Mouse (Mus musculus) CH12.LX (cell line): ENCODE measurements around the gene Cpa1. TPM values are rescaled to one million over a fixed set of nuclear protein-coding genes. Genes with fewer than 3 reads are reported as not detected.

Experiments
- DNase-seq: peaks from one replicate; pipeline ENCODE4 v3.0.0-alpha.2; 2013; ENCODE audit errors: extremely low read depth
- H3K27ac ChIP-seq: 2 replicates; pipeline ENCODE4 v1.5.1; 2012; ENCODE audit warnings: low read depth, mild to moderate bottlenecking, control low read depth, moderate library complexity; ENCODE audit not compliant: insufficient read depth
- H3K27me3 ChIP-seq: replicated peaks from 2 replicates; pipeline ENCODE3; 2012; ENCODE audit warnings: inconsistent platforms
- H3K36me3 ChIP-seq, 2 experiments: replicated peaks in 1 of 2; 2 replicates each; pipeline versions ENCODE3 to v1.6.1; 2012; ENCODE audit warnings: inconsistent platforms in 1 of 2, low read length in 1 of 2, mild to moderate bottlenecking in 1 of 2, mixed read lengths in 1 of 2, moderate library complexity in 1 of 2; ENCODE audit not compliant: control insufficient read depth in 1 of 2, insufficient read depth in 1 of 2
- H3K4me1 ChIP-seq, 2 experiments: 2 replicates each; pipeline ENCODE4 v1.6.1; 2012; ENCODE audit warnings: inconsistent platforms in 1 of 2, moderate library complexity in 1 of 2; ENCODE audit not compliant: insufficient read depth in 2 of 2, control insufficient read depth in 1 of 2
- H3K4me2 ChIP-seq: 2 replicates; pipeline ENCODE4 v1.6.1; 2012; ENCODE audit warnings: low read depth, mild to moderate bottlenecking, control low read depth; ENCODE audit not compliant: poor library complexity, insufficient read depth, severe bottlenecking
- H3K4me3 ChIP-seq, 3 experiments: fragments of 150-350 bp in 1 of 3; sonication (generic) in 1 of 3; replicated peaks in 1 of 3; 2 replicates each; pipeline versions ENCODE3 to v1.5.1; 2011 to 2012; ENCODE audit warnings: low read depth in 2 of 3, low read length in 2 of 3, mild to moderate bottlenecking in 2 of 3, moderate library complexity in 2 of 3, control low read depth in 1 of 3, improper control_type of control experiment in 1 of 3, inconsistent platforms in 1 of 3, mixed read lengths in 1 of 3; ENCODE audit not compliant: poor library complexity in 1 of 3
- H3K79me2 ChIP-seq: replicated peaks from 2 replicates; pipeline ENCODE4 v1.6.1; 2012; ENCODE audit warnings: mild to moderate bottlenecking, moderate library complexity; ENCODE audit not compliant: control insufficient read depth, poor library complexity, insufficient read depth, severe bottlenecking; ENCODE audit errors: extremely low read depth
- H3K9ac ChIP-seq: 2 replicates; pipeline ENCODE4 v1.6.1; 2012; ENCODE audit warnings: low read depth, mild to moderate bottlenecking, control low read depth, moderate library complexity; ENCODE audit not compliant: insufficient read depth
- H3K9me3 ChIP-seq: replicated peaks from 2 replicates; pipeline ENCODE3; 2012; ENCODE audit warnings: low read length, inconsistent platforms, mixed read lengths
- BHLHE40 ChIP-seq: IDR thresholded peaks from 2 replicates; pipeline ENCODE4 v1.6.1; 2011; ENCODE audit warnings: mild to moderate bottlenecking, low read depth, low read length, improper control_type of control experiment
- CHD1 ChIP-seq: IDR thresholded peaks from 2 replicates; pipeline ENCODE4 v1.6.1; 2012; ENCODE audit warnings: low read depth, low read length, improper control_type of control experiment, inconsistent platforms
- CHD2 ChIP-seq: IDR thresholded peaks from 2 replicates; pipeline ENCODE4 v1.6.1; 2011; ENCODE audit warnings: low read length, improper control_type of control experiment
- E2F4 ChIP-seq: IDR thresholded peaks from 2 replicates; pipeline ENCODE4 v1.6.1; 2011; ENCODE audit warnings: low read depth, low read length, improper control_type of control experiment; ENCODE audit not compliant: insufficient replicate concordance
- ELF1 ChIP-seq: IDR thresholded peaks from 2 replicates; pipeline ENCODE4 v1.6.1; 2014; ENCODE audit warnings: low read depth, mild to moderate bottlenecking, inconsistent platforms, low read length, improper control_type of control experiment
- ETS1 ChIP-seq: conservative IDR thresholded peaks from 2 replicates; pipeline ENCODE4 v1.6.1; 2012; ENCODE audit warnings: low read depth, mild to moderate bottlenecking, inconsistent platforms, low read length, improper control_type of control experiment, moderate library complexity
- GABPA ChIP-seq: IDR thresholded peaks from 2 replicates; pipeline ENCODE4 v1.6.1; 2012; ENCODE audit warnings: low read depth, low read length, improper control_type of control experiment, inconsistent platforms; ENCODE audit not compliant: insufficient replicate concordance
- HCFC1 ChIP-seq: IDR thresholded peaks from 2 replicates; pipeline ENCODE4 v1.6.1; 2012; ENCODE audit warnings: low read depth, mild to moderate bottlenecking, inconsistent platforms, low read length, improper control_type of control experiment
- KAT2A ChIP-seq: IDR thresholded peaks from 2 replicates; pipeline ENCODE4 v1.6.1; 2012; ENCODE audit warnings: low read length, improper control_type of control experiment, inconsistent platforms; ENCODE audit not compliant: insufficient replicate concordance
- MAZ ChIP-seq: IDR thresholded peaks from 2 replicates; pipeline ENCODE4 v1.6.1; 2012; ENCODE audit warnings: low read depth, mild to moderate bottlenecking, inconsistent platforms, low read length, improper control_type of control experiment, moderate library complexity
- MEF2A ChIP-seq: IDR thresholded peaks from 2 replicates; pipeline ENCODE4 v1.6.1; 2014; ENCODE audit warnings: low read depth, mild to moderate bottlenecking, inconsistent platforms, low read length, improper control_type of control experiment, borderline replicate concordance
- MXI1 ChIP-seq: IDR thresholded peaks from 2 replicates; pipeline ENCODE4 v1.6.1; 2011; ENCODE audit warnings: mild to moderate bottlenecking, low read depth, low read length, improper control_type of control experiment
- MYC ChIP-seq: IDR thresholded peaks from 2 replicates; pipeline ENCODE4 v1.6.1; 2011; ENCODE audit warnings: low read depth, mild to moderate bottlenecking, improper control_type of control experiment, low read length
- NELFE ChIP-seq: IDR thresholded peaks from 2 replicates; pipeline ENCODE4 v1.6.1; 2011; ENCODE audit warnings: low read depth, low read length, improper control_type of control experiment
- POLR2AphosphoS2 ChIP-seq: IDR thresholded peaks from 2 replicates; pipeline ENCODE4 v1.6.1; 2011; ENCODE audit warnings: low read depth, low read length, improper control_type of control experiment
- RCOR1 ChIP-seq: conservative IDR thresholded peaks from 2 replicates; pipeline ENCODE4 v1.6.1; 2012; ENCODE audit warnings: low read depth, mild to moderate bottlenecking, inconsistent platforms, low read length, improper control_type of control experiment
- SMC3 ChIP-seq: IDR thresholded peaks from 2 replicates; pipeline ENCODE4 v1.6.1; 2011; ENCODE audit warnings: low read depth, low read length, improper control_type of control experiment
- TBP ChIP-seq: conservative IDR thresholded peaks from 2 replicates; pipeline ENCODE4 v1.6.1; 2011; ENCODE audit warnings: low read depth, low read length, improper control_type of control experiment
- TCF12 ChIP-seq: IDR thresholded peaks from 2 replicates; pipeline ENCODE4 v1.6.1; 2014; ENCODE audit warnings: low read depth, mild to moderate bottlenecking, inconsistent platforms, low read length, improper control_type of control experiment
- UBTF ChIP-seq: IDR thresholded peaks from 2 replicates; pipeline ENCODE4 v1.6.1; 2012; ENCODE audit warnings: low read depth, mild to moderate bottlenecking, inconsistent platforms, low read length, improper control_type of control experiment, moderate library complexity
- USF1 ChIP-seq: IDR thresholded peaks from 2 replicates; pipeline ENCODE4 v1.6.1; 2014; ENCODE audit warnings: low read depth, mild to moderate bottlenecking, inconsistent platforms, low read length, improper control_type of control experiment
- USF2 ChIP-seq: conservative IDR thresholded peaks from 2 replicates; pipeline ENCODE4 v1.6.1; 2011; ENCODE audit warnings: low read depth, low read length, improper control_type of control experiment
- dilution Hi-C: fragments of 300-500 bp; cut with MboI; formaldehyde crosslinking; loops from 2 replicates; pipeline ENCODE4 v1.14.3; 2020; ENCODE audit warnings: low sequenced_read_pairs; ENCODE audit not compliant: extremely low pct_unique_long_range_greater_than_20kb, extremely low pct_ligation_motif_present
- in situ Hi-C: fragments of 300-500 bp; cut with MboI; formaldehyde crosslinking; loops from 3 replicates; pipeline ENCODE4 v1.14.3; 2019; ENCODE audit warnings: low sequenced_read_pairs, low pct_ligation_motif_present, low pct_unique_long_range_greater_than_20kb, mixed read lengths
- polyA plus RNA-seq: library from polyadenylated mRNA; unstranded; fragments of >175 nt; gene quantifications from 2 replicates; pipeline ENCODE4 v1.2.1, GENCODE M21; 2012; ENCODE audit warnings: low read depth; ENCODE audit not compliant: insufficient read length
- total RNA-seq, 2 experiments: library from RNA; depleted of rRNA; stranded (reverse); fragments of 300-350 nt in 1 of 2; fragments of >200 nt in 1 of 2; gene quantifications; 2 replicates each; pipeline ENCODE4 v1.2.3; 2012 to 2014

Gene Cpa1
- total and polyA plus RNA-seq, 3 experiments, result not detected

DNA sequence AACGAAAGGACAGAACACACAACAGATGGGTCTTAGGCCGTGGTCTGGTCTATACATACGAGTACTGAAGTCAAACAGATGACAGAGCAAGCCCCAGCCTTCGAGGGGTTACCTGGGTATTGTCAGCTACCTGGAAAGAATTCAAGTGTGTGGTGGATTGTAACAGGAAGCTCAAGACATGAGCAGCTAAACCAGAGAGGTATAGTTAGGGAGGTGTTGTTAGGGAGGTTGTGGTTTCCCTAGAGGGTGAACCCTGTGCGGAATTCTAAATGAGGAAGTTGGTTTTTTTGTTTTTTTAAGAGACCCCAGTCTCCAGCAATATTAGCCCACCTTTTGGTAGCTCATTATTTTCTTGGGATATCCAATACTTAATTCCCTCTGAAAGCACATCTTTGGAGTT, 33.3 kb upstream of the Cpa1 start:
- in situ Hi-C loops, result no loop called here
- Histone ChIP-seq H3K4me1 (no peaks in the 10 kb centered on the region), H3K27me3 (no peaks in the 10 kb centered on the region), H3K36me3 (no peaks in the 10 kb centered on the region), H3K9ac (no peak overlapping the region), H3K4me3 (no peak overlapping the region), H3K9me3 (no peaks in the 10 kb centered on the region), H3K79me2 (no peaks in the 10 kb centered on the region), H3K4me2 (no peak overlapping the region), H3K27ac (no peak overlapping the region)
- no peak for DNase-seq
- TF ChIP-seq BHLHE40 (no peak), HCFC1 (no peak), CHD1 (no peak), TCF12 (no peak), POLR2AphosphoS2 (no peak), USF1 (no peak), NELFE (no peak), SMC3 (no peak), MXI1 (no peak), KAT2A (no peak), GABPA (no peak), E2F4 (no peak), USF2 (no peak), MAZ (no peak), RCOR1 (no peak)
- dilution Hi-C loops, result no loop called here

- Histone ChIP-seq H3K27ac (no peak within 1 kb of the TSS), H3K4me1 (no peaks in the 10 kb centered on the region), H3K36me3 (no peaks in the 10 kb centered on the region), H3K79me2 (no peaks in the 10 kb centered on the region), H3K9ac (no peak within 1 kb of the TSS), H3K4me3 (no peak within 1 kb of the TSS), H3K27me3 (no peaks in the 10 kb centered on the region), H3K4me2 (0 out of 2 replicates have a peak within 1 kb of the TSS, but pooled peaks have one; percentile 4), H3K9me3 (no peaks in the 10 kb centered on the region)
- dilution Hi-C loops, result no loop called here
- in situ Hi-C loops, result no loop called here
- DNase-seq, result no peak
- TF ChIP-seq ETS1, result no peak
- no peak for TF ChIP-seq GABPA
- TF ChIP-seq ELF1, result no peak
- no peak for TF ChIP-seq MAZ
- no peak for TF ChIP-seq MEF2A
- TF ChIP-seq CHD2, result no peak
- TF ChIP-seq UBTF, result no peak
- no peak for TF ChIP-seq CHD1
- TF ChIP-seq MXI1, result no peak
- no peak for TF ChIP-seq TCF12
- TF ChIP-seq MYC, result no peak
- no peak for TF ChIP-seq KAT2A
- no peak for TF ChIP-seq HCFC1
- TF ChIP-seq TBP, result no peak
Measured at GRCm38 (mm10) chr6:30610710-30611109, 28.3 kb upstream of the Cpa1 start, which contains the start of gene Cpa5. Gene Cpa5 (plus strand): TSS chr6:30611010.
